Mouse (Mus musculus): ENCODE results near the gene Gm42417. TPM values are rescaled to one million over a fixed set of nuclear protein-coding genes. Genes with fewer than 3 reads are reported as not detected.

Gene Gm42417
- total and polyA plus RNA-seq, 2 experiments: not detected

- peaks cover 8% of the 10 kb centered on the region; the same call in 1 of the 2 replicates for H3K79me2 ChIP-seq (ENCODE audit: control insufficient read depth, insufficient read depth, low read length)
Observed at GRCm38 (mm10) chr1:36511289-36512021, 27.8 kb downstream of the Gm42417 start, which contains the start of gene Cnnm3. Gene Cnnm3 (plus strand): TSS chr1:36511867.

GRCm38 (mm10) chr1:36508238-36508637 is 31.0 kb downstream of the Gm42417 start:
- no peak for DNase-seq (ENCODE audit: extremely low read depth, low read depth, low spot score)
- 80% methylated on average over 5 of the region's 5 CpGs for WGBS
- Histone ChIP-seq H3K4me3 (ENCODE audit: insufficient read depth, low read depth, low read length) (no peak overlapping the region), H3K36me3 (ENCODE audit: control insufficient read depth, insufficient read depth, low read length) (no peaks in the 10 kb centered on the region), H3K4me1 (ENCODE audit: control insufficient read depth, insufficient read depth, low read length) (peaks cover 5% of the 10 kb centered on the region), H3K27me3 (ENCODE audit: control insufficient read depth, insufficient read depth, low read length) (no peaks in the 10 kb centered on the region), H3K27ac (replicated peaks; ENCODE audit: insufficient read depth, low read depth, low read length) (no peak overlapping the region), H3K9ac (ENCODE audit: low read depth, low read length) (no peak overlapping the region), H3K79me2 (ENCODE audit: control insufficient read depth, insufficient read depth, low read length) (peaks cover 2% of the 10 kb centered on the region; the same call in 1 of the 2 replicates)
- no peak for TF ChIP-seq POLR2A (IDR thresholded peaks at IDR 0.05; ENCODE audit: extremely low read depth, insufficient read depth, low read length)
- TF ChIP-seq CTCF (IDR thresholded peaks at IDR 0.05; ENCODE audit: low read depth, low read length): no peak

More at GRCm38 (mm10) chr1:36511289-36512021, 27.8 kb downstream of the Gm42417 start, which contains the start of gene Cnnm3:
- H3K9ac ChIP-seq (ENCODE audit: low read depth, low read length): peak within 1 kb of the TSS; percentile 92
- H3K27me3 ChIP-seq (ENCODE audit: control insufficient read depth, insufficient read depth, low read length): no peaks in the 10 kb centered on the region
- H3K36me3 ChIP-seq (ENCODE audit: control insufficient read depth, insufficient read depth, low read length): no peaks in the 10 kb centered on the region
- peak within 1 kb of the TSS; percentile 81 for H3K27ac ChIP-seq (replicated peaks; ENCODE audit: insufficient read depth, low read depth, low read length)
- TF ChIP-seq POLR2A (IDR thresholded peaks at IDR 0.05; ENCODE audit: extremely low read depth, insufficient read depth, low read length): peak; percentile 91
- peak; percentile 61 for TF ChIP-seq CTCF (IDR thresholded peaks at IDR 0.05; ENCODE audit: low read depth, low read length)
- H3K4me1 ChIP-seq (ENCODE audit: control insufficient read depth, insufficient read depth, low read length): peaks cover 8% of the 10 kb centered on the region
- DNase-seq (ENCODE audit: extremely low read depth, low read depth, low spot score): peak; percentile 83
- peak within 1 kb of the TSS; percentile 90 for H3K4me3 ChIP-seq (ENCODE audit: insufficient read depth, low read depth, low read length)
- WGBS: 3% methylated on average over 51 of the region's 51 CpGs

GRCm38 (mm10) chr1:36501261-36501660 is 38.0 kb downstream of the Gm42417 start:
- no peak overlapping the region for H3K4me3 ChIP-seq (ENCODE audit: insufficient read depth, low read depth, low read length)
- peak; percentile 62 for DNase-seq (ENCODE audit: extremely low read depth, low read depth, low spot score)
- 14% methylated on average over 3 of the region's 3 CpGs for WGBS

GRCm38 (mm10) chr1:36497312-36497711 is 41.9 kb downstream of the Gm42417 start:
- DNase-seq (ENCODE audit: extremely low read depth, low read depth, low spot score): no peak
- Histone ChIP-seq H3K4me3 (ENCODE audit: insufficient read depth, low read depth, low read length) (no peak overlapping the region), H3K36me3 (ENCODE audit: control insufficient read depth, insufficient read depth, low read length) (no peaks in the 10 kb centered on the region), H3K79me2 (ENCODE audit: control insufficient read depth, insufficient read depth, low read length) (no peaks in the 10 kb centered on the region), H3K9ac (ENCODE audit: low read depth, low read length) (no peak overlapping the region), H3K27me3 (ENCODE audit: control insufficient read depth, insufficient read depth, low read length) (no peaks in the 10 kb centered on the region), H3K27ac (replicated peaks; ENCODE audit: insufficient read depth, low read depth, low read length) (no peak overlapping the region), H3K4me1 (ENCODE audit: control insufficient read depth, insufficient read depth, low read length) (no peaks in the 10 kb centered on the region)
- no peak for TF ChIP-seq POLR2A (IDR thresholded peaks at IDR 0.05; ENCODE audit: extremely low read depth, insufficient read depth, low read length)
- TF ChIP-seq CTCF (IDR thresholded peaks at IDR 0.05; ENCODE audit: low read depth, low read length): no peak
- 79% methylated on average over 2 of the region's 2 CpGs for WGBS

More at GRCm38 (mm10) chr1:36501261-36501660, 38.0 kb downstream of the Gm42417 start:
- no peaks in the 10 kb centered on the region for H3K79me2 ChIP-seq (ENCODE audit: control insufficient read depth, insufficient read depth, low read length)
- no peak overlapping the region for H3K27ac ChIP-seq (replicated peaks; ENCODE audit: insufficient read depth, low read depth, low read length)
- H3K9ac ChIP-seq (ENCODE audit: low read depth, low read length): no peak overlapping the region
- no peaks in the 10 kb centered on the region for H3K27me3 ChIP-seq (ENCODE audit: control insufficient read depth, insufficient read depth, low read length)
- no peak for TF ChIP-seq POLR2A (IDR thresholded peaks at IDR 0.05; ENCODE audit: extremely low read depth, insufficient read depth, low read length)
- TF ChIP-seq CTCF (IDR thresholded peaks at IDR 0.05; ENCODE audit: low read depth, low read length): peak; percentile 92
- H3K4me1 ChIP-seq (ENCODE audit: control insufficient read depth, insufficient read depth, low read length): no peaks in the 10 kb centered on the region
- no peaks in the 10 kb centered on the region for H3K36me3 ChIP-seq (ENCODE audit: control insufficient read depth, insufficient read depth, low read length)

- Histone ChIP-seq H3K36me3 (ENCODE audit: control insufficient read depth, insufficient read depth, low read length) (no peaks in the 10 kb centered on the region), H3K4me3 (ENCODE audit: insufficient read depth, low read depth, low read length) (no peak overlapping the region), H3K79me2 (ENCODE audit: control insufficient read depth, insufficient read depth, low read length) (no peaks in the 10 kb centered on the region), H3K9ac (ENCODE audit: low read depth, low read length) (no peak overlapping the region), H3K4me1 (ENCODE audit: control insufficient read depth, insufficient read depth, low read length) (no peaks in the 10 kb centered on the region), H3K27ac (replicated peaks; ENCODE audit: insufficient read depth, low read depth, low read length) (no peak overlapping the region), H3K27me3 (ENCODE audit: control insufficient read depth, insufficient read depth, low read length) (no peaks in the 10 kb centered on the region)
- peak; percentile 52 for DNase-seq (ENCODE audit: extremely low read depth, low read depth, low spot score)
- no peak for TF ChIP-seq POLR2A (IDR thresholded peaks at IDR 0.05; ENCODE audit: extremely low read depth, insufficient read depth, low read length)
- TF ChIP-seq CTCF (IDR thresholded peaks at IDR 0.05; ENCODE audit: low read depth, low read length): peak; percentile 30; the same call in 1 of the 2 replicates
- WGBS: 29% methylated on average over 2 of the region's 2 CpGs
Observed at GRCm38 (mm10) chr1:36496719-36497118, 42.5 kb downstream of the Gm42417 start.

GRCm38 (mm10) chr1:36493299-36493698 is 45.9 kb downstream of the Gm42417 start:
- Histone ChIP-seq H3K27me3 (ENCODE audit: control insufficient read depth, insufficient read depth, low read length) (no peaks in the 10 kb centered on the region), H3K4me3 (ENCODE audit: insufficient read depth, low read depth, low read length) (no peak overlapping the region), H3K36me3 (ENCODE audit: control insufficient read depth, insufficient read depth, low read length) (no peaks in the 10 kb centered on the region), H3K79me2 (ENCODE audit: control insufficient read depth, insufficient read depth, low read length) (no peaks in the 10 kb centered on the region), H3K9ac (ENCODE audit: low read depth, low read length) (no peak overlapping the region), H3K27ac (replicated peaks; ENCODE audit: insufficient read depth, low read depth, low read length) (no peak overlapping the region), H3K4me1 (ENCODE audit: control insufficient read depth, insufficient read depth, low read length) (no peaks in the 10 kb centered on the region)
- no peak for TF ChIP-seq CTCF (IDR thresholded peaks at IDR 0.05; ENCODE audit: low read depth, low read length)
- no peak for TF ChIP-seq POLR2A (IDR thresholded peaks at IDR 0.05; ENCODE audit: extremely low read depth, insufficient read depth, low read length)
- no peak for DNase-seq (ENCODE audit: extremely low read depth, low read depth, low spot score)
- WGBS: 87% methylated on average over 6 of the region's 6 CpGs

Measured in liver, adult 2 months (tissue).